Mouse (Mus musculus) left cerebral cortex, postnatal 10 days (tissue): ENCODE results near the gene Abcc6. TPM values are rescaled to one million over a fixed set of nuclear protein-coding genes. Genes with fewer than 3 reads are reported as not detected.

Experiments
- DNase-seq, 2 experiments: peaks; one replicate each; pipeline ENCODE4 v3.0.0; 2021 to 2022; ENCODE audit warnings: low spot score in 2 of 2, mixed read lengths in 1 of 2; ENCODE audit errors: extremely low spot score in 1 of 2
- intact Hi-C: fragments of 180-260 bp; cut with DNase I; formaldehyde crosslinking; loops from one replicate; pipeline ENCODE4 v1.15.1; 2025
- total RNA-seq, 2 experiments: library from RNA; stranded (reverse); gene quantifications; 2 replicates each; pipeline ENCODE4 v1.2.3; 2021

Abcc6 gene
- total RNA-seq, 2 experiments from 2014 or later, result 3.9 to 4.4 TPM

GRCm38 (mm10) chr7:46031075-46031474 lies 973 bp upstream of the Abcc6 start:
- no peak for DNase-seq
- intact Hi-C loops, result no loop called here

GRCm38 (mm10) chr7:46029299-46030144 lies 580 bp downstream of the Abcc6 start:
- DNase-seq, result peak in 1 of 2 experiments; percentile 45
- intact Hi-C loops, result no loop called here

- intact Hi-C loops, result no loop called here
- DNase-seq, result no peak
These were observed 1.4 kb downstream of the Abcc6 start for GRCm38 (mm10) chr7:46028681-46029080.

- intact Hi-C loops, result no loop called here
These were observed 4.7 kb downstream of the Abcc6 start for GRCm38 (mm10) chr7:46025436-46025835.

GRCm38 (mm10) chr7:46021951-46022350 lies 8.2 kb downstream of the Abcc6 start:
- intact Hi-C loops, result no loop called here
- DNase-seq, result no peak

More at GRCm38 (mm10) chr7:46025436-46025835, 4.7 kb downstream of the Abcc6 start:
- DNase-seq, result no peak

- intact Hi-C loops, result no loop called here
- DNase-seq, result peak in 1 of 2 experiments; percentile 36
These were observed 10.5 kb downstream of the Abcc6 start for GRCm38 (mm10) chr7:46019594-46019993.

- DNase-seq, result peak; percentile 25 to 92
- intact Hi-C loops, result no loop called here
These were observed 16.7 kb downstream of the Abcc6 start for GRCm38 (mm10) chr7:46013266-46014010.

- no peak for DNase-seq
- intact Hi-C loops, result no loop called here
These were observed 18.0 kb downstream of the Abcc6 start for GRCm38 (mm10) chr7:46012121-46012520.

GRCm38 (mm10) chr7:46009578-46009977 lies 20.5 kb downstream of the Abcc6 start:
- intact Hi-C loops, result loop anchor here (5.0 kb wide), 3 partner anchors 62 to 262 kb away; partner anchors contain the start of gene Kdelr1
- DNase-seq, result peak; percentile 71 to 79

- intact Hi-C loops, result no loop called here
- no peak for DNase-seq
These were observed 27.4 kb downstream of the Abcc6 start for GRCm38 (mm10) chr7:46002748-46003147.

- DNase-seq, result no peak
- intact Hi-C loops, result no loop called here
These were observed 29.5 kb downstream of the Abcc6 start for GRCm38 (mm10) chr7:46000577-46000976.

GRCm38 (mm10) chr7:45992470-45992869 lies 37.6 kb downstream of the Abcc6 start:
- DNase-seq, result no peak
- intact Hi-C loops, result no loop called here

GRCm38 (mm10) chr7:45988344-45988743 lies 41.8 kb downstream of the Abcc6 start:
- DNase-seq, result no peak
- intact Hi-C loops, result no loop called here

- intact Hi-C loops, result no loop called here
- DNase-seq, result no peak
These were observed 43.2 kb downstream of the Abcc6 start for GRCm38 (mm10) chr7:45986893-45987292.

- no peak for DNase-seq
- intact Hi-C loops, result no loop called here
These were observed 48.5 kb downstream of the Abcc6 start for GRCm38 (mm10) chr7:45981612-45982011.

GRCm38 (mm10) chr7:45974512-45974911 lies 55.6 kb downstream of the Abcc6 start:
- intact Hi-C loops, result no loop called here
- DNase-seq, result no peak

GRCm38 (mm10) chr7:45974103-45974502 lies 56.0 kb downstream of the Abcc6 start:
- intact Hi-C loops, result no loop called here
- DNase-seq, result no peak

GRCm38 (mm10) chr7:45973271-45973687 lies 56.8 kb downstream of the Abcc6 start:
- DNase-seq, result peak; percentile 53 to 69

GRCm38 (mm10) chr7:45971831-45972723 lies 58.0 kb downstream of the Abcc6 start:
- DNase-seq, result no peak
- intact Hi-C loops, result no loop called here

More at GRCm38 (mm10) chr7:45973271-45973687, 56.8 kb downstream of the Abcc6 start:
- intact Hi-C loops, result no loop called here
